Mouse (Mus musculus): ENCODE data around the gene Adam15.

The Adam15 gene

DNA sequence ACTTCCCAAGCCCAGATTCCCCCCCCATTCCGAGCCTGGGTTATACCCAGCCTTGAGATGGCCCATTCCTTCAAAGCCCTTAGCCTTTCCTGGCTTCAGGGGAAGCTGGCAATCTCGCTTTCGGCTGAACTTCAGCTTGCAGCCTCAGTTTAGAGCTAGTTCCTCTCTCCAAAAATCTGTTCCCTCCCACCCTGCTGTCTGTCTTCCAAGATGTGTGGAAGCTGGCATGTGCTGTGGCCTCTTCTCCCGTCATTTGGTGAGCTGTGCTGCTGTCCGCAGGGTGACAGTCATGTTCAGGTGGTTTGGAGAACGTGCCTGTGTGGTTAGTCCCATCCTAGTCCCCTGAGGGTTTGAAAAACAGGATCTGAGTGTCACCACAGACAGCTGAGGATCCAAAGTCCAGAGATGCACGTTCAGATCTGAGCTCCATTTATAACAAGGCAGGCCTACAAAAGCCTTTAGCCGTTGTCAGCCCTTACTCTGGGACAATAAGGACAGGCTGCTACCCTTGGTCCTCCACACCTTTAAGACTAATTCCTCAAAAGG is 54.0 kb downstream of the Adam15 start:
- no peak for DNase-seq

DNA sequence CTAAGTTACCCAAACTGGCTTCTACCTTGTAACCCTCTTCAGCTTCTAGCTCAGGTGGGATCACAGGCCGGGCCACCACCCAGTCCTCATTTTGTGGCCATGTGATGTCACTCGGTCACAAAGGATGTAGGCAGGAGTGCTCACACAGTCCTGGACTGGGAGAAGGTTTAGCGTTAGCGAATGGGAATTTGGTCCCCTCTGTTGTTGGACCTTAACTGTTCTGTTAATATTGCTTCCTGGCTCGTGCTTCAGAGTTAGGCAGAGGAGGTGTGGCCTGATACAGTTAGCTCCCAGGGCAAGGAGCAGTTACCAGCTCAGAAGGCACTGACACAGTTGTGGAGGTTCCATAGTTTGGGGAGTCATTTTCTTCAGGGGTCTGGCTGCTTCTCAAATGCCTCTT is 55.6 kb downstream of the Adam15 start:
- DNase-seq: no peak

DNA sequence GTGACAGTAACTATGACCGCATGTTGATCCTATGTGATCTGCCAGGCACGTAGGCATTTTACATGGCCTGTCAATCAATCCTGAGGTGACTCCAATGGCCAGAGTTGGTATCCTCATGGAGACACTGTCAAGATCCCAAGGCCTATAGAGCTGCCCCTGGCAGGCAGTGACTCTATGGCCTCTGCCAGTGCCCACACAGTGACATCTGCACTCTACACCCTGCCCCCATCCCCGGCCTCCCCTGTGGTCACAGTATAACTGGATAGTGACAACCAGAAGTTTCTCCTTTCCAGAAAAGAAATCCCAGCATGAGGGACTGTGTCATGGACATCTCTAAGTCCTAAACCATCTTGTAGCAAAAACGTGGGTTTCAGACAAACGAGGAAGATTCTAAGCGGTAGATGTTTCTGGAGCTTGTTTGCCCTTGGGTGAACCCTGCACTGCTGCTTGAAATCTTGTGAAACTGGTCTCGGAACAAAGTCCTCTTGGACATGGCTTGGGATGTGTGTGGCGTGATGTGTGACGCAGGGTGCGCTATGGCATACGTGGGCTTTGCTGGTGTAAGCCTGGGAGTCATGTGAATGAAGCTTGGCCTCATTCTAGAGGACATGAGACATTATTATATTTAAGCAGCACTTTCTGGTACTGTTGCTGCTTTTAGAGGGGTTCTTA is 56.4 kb downstream of the Adam15 start:
- no peak for DNase-seq

DNA sequence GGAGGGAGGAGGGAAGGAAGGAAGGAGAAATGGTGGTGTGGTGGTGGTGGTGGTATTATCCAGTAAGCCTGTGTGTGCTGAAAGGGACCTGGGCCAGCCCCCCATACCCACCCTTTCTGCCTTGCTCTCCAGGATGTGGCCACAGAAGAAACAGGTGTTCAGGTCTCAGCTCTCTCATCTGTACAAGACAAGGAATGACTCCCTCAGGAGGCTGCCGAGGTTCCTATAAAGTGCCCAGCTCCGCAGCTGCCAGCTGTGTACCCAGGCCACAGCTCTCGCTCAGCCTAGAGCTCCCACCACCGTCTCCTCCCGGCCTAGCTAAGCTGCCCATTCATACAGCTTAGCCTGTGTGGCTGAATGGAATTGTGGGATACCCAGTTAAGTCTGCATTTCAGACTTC is 57.5 kb downstream of the Adam15 start:
- no peak for DNase-seq

DNA sequence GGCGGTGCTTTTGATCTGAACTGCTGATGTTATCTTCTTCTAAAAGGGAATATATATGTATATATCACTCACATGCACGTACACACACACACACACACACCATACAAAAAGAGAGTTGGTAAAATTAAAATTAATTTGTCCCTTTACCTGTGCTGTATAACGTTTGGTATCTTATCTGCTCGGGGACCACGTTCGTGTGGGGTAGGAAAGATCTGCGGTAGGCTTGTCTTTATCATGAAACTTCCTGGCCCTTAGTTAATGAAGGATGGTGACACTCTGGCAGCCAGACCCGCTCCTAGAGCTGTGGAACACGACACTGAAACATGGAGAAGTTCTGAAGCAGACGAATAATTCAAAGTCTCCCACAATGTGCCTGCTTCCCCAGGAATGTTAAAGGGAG is 57.9 kb downstream of the Adam15 start:
- no peak for DNase-seq
